Mouse (Mus musculus): ENCODE data around the gene Drap1.
A peak's percentile ranks its signal among the peaks of the same experiment; 100 is the strongest.
"Not testable (repeated sequence)": the region's sequence is repeated elsewhere in the genome, so short reads cannot be mapped to it uniquely, and the experiment has no call there.

The Drap1 gene

GRCm38 (mm10) chr19:5419630-5420029 is 5.1 kb downstream of the Drap1 start:
- DNase-seq, result no peak

- DNase-seq, result no peak
Measured at GRCm38 (mm10) chr19:5418750-5419466, 5.9 kb downstream of the Drap1 start.

DNA sequence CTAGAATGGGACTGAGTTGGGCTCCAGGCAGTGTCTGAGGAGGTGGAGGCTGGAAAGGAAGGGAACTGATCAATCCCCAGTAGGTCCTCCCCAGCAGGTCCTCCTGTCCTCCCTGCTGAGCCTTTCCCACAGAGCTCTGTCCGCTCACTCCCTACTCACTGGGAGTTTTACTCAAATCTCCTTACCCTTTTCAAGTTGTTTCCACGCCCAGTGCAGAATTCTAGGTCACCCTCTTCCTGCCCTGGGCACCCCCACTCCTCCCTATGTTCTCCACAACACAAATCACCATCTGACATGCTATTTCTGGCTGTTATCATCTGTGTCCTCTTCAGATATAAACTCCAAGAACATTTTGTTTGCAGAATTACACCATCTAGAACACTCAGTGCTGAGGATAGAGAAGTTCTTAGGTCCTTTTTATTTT is 10.2 kb downstream of the Drap1 start:
- no peak for DNase-seq

- no peak for DNase-seq
Measured at GRCm38 (mm10) chr19:5413840-5414239, 10.9 kb downstream of the Drap1 start.

- DNase-seq, result no peak
Measured at GRCm38 (mm10) chr19:5411961-5412360, 12.8 kb downstream of the Drap1 start.

DNA sequence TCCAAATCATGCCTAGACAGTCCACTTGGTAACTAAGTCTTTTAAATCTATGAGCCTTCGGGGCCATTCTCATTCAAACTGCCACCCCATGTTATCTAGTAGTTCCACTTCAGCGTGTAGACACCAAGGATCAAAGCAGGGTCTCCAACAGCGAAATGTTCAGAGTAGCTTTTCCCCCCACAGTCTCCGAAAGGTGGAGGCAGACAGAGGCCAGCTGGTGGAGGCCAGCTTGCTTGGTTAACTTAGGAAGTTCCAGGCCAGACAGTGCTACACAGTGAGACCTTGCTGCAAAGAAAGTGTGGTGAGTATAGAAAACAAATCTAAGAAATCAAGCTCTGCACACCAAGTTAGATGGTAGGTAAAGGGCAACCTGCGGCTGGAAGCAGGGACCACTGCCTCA is 14.1 kb downstream of the Drap1 start:
- DNase-seq, result no peak

GRCm38 (mm10) chr19:5409068-5409467 is 15.7 kb downstream of the Drap1 start:
- DNase-seq, result no peak

- DNase-seq, result no peak
Measured at GRCm38 (mm10) chr19:5408057-5409001, 16.4 kb downstream of the Drap1 start.

GRCm38 (mm10) chr19:5407133-5407532 is 17.6 kb downstream of the Drap1 start:
- peak; percentile 63 for DNase-seq

DNA sequence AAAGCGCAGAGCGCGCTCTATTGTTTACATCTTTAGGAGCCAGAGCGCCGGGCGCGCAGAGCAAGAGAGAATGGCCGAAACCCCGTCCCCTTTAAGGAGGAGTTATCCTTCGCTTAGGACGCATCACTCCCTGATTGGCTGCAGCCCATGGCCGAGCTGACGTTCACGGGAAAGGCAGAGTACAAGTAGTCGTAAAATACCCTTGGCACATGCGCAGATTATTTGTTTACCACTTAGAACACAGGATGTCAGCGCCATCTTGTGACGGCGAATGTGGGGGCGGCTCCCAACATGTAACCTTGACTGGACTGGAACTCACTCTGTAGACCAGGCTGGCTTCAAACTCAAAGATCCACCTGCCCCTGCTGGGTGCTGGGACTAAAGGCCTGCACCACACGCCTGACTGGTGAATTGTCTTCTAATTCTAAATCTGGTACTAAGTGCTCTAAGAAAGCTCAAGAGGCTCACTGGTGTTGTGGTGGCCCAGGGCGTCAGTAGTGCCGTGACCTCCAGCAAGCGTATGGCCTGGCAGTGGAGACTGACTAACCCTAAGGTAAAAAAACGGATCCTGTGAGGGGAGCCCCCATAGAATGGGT is 18.1 kb downstream of the Drap1 start:
- peak; percentile 49 for DNase-seq

GRCm38 (mm10) chr19:5405924-5406323 is 18.9 kb downstream of the Drap1 start:
- no peak for DNase-seq

DNA sequence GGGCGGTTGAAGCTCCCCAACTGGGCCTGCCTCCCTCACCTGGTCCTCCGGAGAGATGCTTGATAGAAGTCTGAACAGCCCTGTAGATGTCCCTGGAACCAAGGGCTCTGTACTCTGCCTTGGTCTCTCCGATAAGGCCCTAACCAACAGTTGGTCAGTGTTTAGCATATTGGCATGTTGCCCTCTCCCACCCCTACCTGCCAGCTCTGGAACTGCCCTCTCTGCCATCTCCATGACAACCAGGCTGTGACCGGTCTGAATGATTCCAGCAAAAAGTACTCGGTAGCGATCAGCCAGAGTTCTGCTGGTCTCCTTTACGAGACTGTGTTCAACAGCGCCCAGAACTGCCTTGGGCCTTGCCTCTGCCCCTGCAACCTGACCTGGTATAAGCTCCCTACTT is 22.5 kb downstream of the Drap1 start, which contains the start of gene Tsga10ip:
Tsga10ip (minus strand) TSS at position 234 of the 400 bp plus-strand sequence.
- no peak for DNase-seq

GRCm38 (mm10) chr19:5401073-5401472 is 23.7 kb downstream of the Drap1 start:
- not testable (repeated sequence) for DNase-seq

DNA sequence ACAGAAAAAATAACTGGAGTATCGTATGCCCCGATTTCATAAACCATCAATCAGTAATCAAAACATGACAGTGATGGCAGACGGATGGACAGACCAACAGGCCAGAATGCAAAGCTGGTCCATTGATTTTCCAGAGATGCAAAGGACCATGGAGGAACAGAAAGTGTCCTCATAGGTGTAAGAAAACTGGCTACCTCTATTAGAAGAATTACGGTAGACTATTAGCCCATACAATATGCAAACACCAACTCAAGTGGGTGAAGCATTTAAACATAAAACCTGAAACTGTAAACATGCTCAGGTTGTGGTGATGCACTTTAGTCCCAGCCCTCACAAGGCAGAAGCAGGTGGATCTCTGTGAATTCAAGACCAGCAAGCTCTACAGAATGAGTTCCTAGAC is 29.4 kb downstream of the Drap1 start:
- no peak for DNase-seq

GRCm38 (mm10) chr19:5394168-5394567 is 30.6 kb downstream of the Drap1 start:
- no peak for DNase-seq

- DNase-seq, result no peak
Measured at GRCm38 (mm10) chr19:5392892-5393291, 31.9 kb downstream of the Drap1 start.

DNA sequence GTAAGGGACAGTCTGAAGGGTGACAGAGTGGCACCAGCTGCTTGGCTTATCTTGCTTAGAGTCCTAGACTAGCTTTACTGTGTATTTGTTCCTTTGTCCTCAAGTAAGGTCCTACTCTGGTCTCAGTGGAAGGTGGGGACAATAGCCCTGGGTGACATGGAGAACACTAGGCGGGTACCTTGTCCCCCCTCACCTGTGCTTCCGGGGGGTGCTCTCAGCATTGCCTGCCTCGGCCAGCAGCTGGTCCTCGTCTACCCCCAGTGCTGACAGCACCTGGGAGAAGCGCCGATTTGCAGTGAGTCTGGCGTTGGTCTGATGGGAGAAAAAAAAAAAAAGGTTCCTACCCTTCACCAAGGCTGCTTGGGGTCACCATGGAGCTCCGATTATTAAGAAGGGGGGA is 34.4 kb downstream of the Drap1 start:
- DNase-seq, result no peak

- no peak for DNase-seq
Measured at GRCm38 (mm10) chr19:5389647-5390046, 35.1 kb downstream of the Drap1 start.

DNA sequence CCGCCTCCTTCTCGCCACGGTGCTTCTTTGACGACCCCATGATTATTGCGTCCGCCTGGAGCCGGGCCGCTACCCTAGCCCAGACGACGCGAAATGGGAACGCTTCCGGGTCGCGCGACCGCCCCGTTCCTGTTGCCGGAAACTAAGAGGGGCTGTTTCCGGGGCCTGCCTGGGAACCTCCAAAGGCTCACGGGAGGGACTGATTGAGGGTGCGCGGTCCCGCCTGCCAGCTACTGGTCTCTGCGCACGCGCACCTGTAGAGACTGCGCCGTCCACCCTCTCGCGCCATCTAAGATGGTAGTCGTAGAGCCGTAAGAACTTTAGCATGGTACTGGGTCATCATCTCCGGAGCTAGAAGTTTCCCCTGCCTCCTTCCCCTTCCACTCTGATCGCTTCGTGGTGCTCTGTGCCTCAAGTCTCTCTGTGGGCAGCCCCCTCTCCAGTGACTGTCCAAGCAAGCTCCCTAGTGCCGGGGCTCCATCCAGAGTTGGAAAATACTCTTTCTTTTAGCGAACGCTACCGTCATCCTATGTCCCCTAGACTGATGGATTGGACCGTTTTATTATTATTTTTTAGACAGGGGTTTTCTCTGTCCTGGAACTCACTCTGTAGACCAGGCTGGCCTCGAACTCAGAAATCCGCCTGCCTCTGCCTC is 36.1 kb downstream of the Drap1 start, which contains the start of gene Sart1:
Sart1 (minus strand) TSS at position 116 of the 655 bp plus-strand sequence.
- DNase-seq, result peak; percentile 98

DNA sequence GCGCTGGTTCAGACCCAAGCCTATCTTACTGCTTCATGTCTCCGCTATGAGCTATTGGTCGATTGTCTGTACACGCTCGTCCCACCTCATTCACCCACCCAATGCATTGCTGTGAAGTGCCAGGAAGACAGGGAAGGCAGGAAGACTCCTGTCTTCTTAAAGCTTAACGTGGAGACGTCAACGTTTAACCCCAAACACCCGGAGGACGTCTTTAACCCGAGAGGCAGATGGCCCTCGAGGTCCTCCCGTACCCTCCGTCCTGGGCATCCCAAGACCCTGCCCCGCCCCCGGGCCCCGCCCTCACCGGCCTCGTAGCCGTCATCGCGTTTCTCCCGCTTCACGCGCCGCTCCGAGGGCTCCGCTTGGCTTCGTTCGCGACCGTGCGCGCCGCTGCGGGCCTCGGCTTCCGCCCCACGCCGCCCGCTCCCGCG is 36.8 kb downstream of the Drap1 start:
- no peak for DNase-seq

DNA sequence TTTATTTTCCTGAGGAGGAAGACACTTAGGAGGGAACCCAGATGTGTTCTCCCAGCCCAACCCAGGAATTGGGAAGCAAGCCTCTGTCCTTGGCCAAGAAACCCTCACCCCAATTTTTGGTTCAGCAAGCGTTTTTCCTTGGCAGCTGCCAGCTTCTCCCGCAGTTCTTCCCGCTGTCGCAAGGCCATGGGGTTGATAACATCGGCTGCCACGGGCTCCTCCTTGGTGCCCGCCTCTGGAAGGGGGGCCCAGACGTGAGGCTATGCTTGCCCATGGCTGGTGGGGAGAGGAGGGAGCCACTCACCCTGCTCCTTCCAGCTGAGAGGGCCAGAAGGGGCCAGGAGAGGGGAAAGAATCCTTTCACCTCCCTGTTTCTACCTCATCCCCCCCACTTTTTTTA is 40.1 kb downstream of the Drap1 start:
- no peak for DNase-seq

DNA sequence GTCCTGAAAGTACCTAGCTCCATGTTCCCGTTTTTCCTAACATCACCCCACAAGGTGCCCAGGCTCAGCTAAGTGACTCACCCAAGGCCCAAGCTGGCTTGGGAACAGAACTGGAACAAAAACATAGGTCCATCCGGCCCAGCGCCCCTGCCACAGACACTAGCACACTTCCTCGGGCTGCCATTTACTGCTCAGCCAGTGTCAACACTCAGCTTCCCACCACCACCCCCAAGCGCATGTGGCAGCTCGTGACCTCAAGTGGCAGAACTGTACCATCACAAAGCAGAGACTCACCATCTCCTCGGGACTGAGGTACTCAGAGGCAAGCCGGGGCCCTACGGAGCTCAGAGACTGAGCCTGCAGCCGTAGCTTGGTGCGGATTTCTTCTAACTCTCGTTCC is 41.5 kb downstream of the Drap1 start:
- DNase-seq, result no peak

- DNase-seq, result no peak
Measured at GRCm38 (mm10) chr19:5377446-5377845, 47.3 kb downstream of the Drap1 start.
